Mouse (Mus musculus): Measurements from ENCODE around the gene Scarf1. TPM values are rescaled to one million over a fixed set of nuclear protein-coding genes. Genes with fewer than 3 reads are reported as not detected.

Gene Scarf1
- total and polyA plus RNA-seq, 2 experiments from 2014 or later: 3.0 to 3.6 TPM

DNA sequence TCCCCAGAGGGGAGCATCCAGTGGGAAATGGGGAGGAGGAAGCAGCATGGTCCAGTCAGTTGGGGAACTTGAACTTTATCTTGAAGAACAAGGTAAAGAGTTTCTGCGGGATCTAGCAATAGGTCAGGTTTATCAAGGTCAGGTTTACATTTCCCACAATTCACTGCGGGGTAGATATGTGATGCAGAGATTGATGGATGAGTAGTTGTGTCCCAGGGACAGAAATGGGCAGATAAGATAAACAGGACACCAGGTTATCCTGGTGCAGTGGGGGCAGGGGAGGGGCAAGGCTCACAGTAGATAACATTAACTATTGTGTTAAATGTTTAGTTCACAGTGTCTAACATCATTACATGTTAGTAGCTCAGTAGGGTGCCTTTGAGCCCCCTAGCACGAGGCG lies 16.4 kb downstream of the Scarf1 start:
- Histone ChIP-seq H3K9me3 (ENCODE audit: low read length) (no peaks in the 10 kb centered on the region), H3K27ac (ENCODE audit: low read depth, low read length) (peak overlapping the region; percentile 99), H3K9ac (replicated peaks; ENCODE audit: low read length, poor library complexity, severe bottlenecking) (no peak overlapping the region), H3K4me3 (ENCODE audit: low read depth, low read length) (no peak overlapping the region), H3K4me1 (ENCODE audit: insufficient read depth, low read length) (peaks cover 10% of the 10 kb centered on the region), H3K36me3 (ENCODE audit: insufficient read depth, low read length) (no peaks in the 10 kb centered on the region), H3K27me3 (ENCODE audit: insufficient read depth, low read length) (no peaks in the 10 kb centered on the region), H3K4me2 (ENCODE audit: low read depth, low read length, poor library complexity, severe bottlenecking) (peak overlapping the region; percentile 96; the same call in 1 of the 2 replicates)
- ATAC-seq (ENCODE audit: low FRiP score): no peak
- no peak for DNase-seq (ENCODE audit: low spot score)
- WGBS: 54% methylated on average over 4 of the region's 4 CpGs
- TF ChIP-seq CTCF (IDR thresholded peaks at IDR 0.05): no peak

DNA sequence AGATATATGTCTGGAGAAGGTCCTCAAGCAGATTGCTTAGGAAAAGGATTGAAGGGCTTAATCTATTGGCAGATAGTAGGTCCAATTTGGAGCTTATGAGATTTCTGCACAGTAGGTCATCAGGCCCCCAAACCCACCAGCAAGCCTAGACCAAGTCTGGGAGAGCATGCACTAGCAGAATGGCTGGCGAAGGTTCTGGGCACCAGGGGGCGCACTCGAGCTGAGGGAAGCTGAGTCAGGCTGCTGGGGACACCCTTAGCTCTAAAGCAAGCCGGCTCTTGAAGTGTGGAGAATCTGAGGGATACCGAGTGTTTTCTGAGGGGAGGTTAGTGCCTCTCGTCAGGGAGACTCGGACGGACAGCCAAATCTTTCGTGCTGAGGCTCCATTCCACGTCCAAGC lies 17.0 kb downstream of the Scarf1 start:
- WGBS: under 1% methylated on average over 10 of the region's 10 CpGs
- Histone ChIP-seq H3K36me3 (ENCODE audit: insufficient read depth, low read length) (no peaks in the 10 kb centered on the region), H3K9ac (replicated peaks; ENCODE audit: low read length, poor library complexity, severe bottlenecking) (peak overlapping the region; percentile 97), H3K4me3 (ENCODE audit: low read depth, low read length) (peak overlapping the region; percentile 59), H3K4me1 (ENCODE audit: insufficient read depth, low read length) (peaks cover 16% of the 10 kb centered on the region), H3K4me2 (ENCODE audit: low read depth, low read length, poor library complexity, severe bottlenecking) (peak overlapping the region; percentile 96), H3K9me3 (ENCODE audit: low read length) (no peaks in the 10 kb centered on the region), H3K27ac (ENCODE audit: low read depth, low read length) (peak overlapping the region; percentile 99), H3K27me3 (ENCODE audit: insufficient read depth, low read length) (no peaks in the 10 kb centered on the region)
- peak; percentile 99 for TF ChIP-seq CTCF (IDR thresholded peaks at IDR 0.05)
- DNase-seq (ENCODE audit: low spot score) (peak; percentile 93), ATAC-seq (ENCODE audit: low FRiP score) (peak; percentile 8; the same call in 1 of the 2 replicates)

DNA sequence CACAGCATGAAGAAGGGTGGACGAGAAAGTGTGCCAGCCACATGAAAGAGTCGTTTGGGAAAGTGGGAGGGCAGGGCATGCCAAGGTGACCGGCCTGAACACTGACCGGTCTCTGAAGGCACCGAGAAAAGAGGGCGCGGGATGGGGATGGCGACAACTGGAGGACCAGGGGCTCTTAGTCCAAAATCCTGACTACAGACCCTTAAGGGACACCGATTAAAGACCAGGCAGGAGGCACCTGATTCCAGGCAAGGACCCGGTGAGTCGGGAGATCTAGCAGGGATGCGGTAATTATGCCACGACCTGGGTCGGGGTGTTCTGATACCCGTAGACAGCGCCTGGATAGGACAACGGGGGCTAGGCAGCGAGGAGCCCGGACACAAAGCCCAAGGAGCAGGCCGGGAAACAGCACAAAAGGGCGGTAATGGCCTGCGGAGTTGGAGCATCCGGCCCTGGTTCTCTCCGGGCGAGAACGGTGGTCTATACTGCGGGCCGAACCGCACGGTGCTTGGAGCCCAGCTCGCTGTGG lies 17.6 kb downstream of the Scarf1 start:
- peak; percentile 45 for ATAC-seq (ENCODE audit: low FRiP score)

DNA sequence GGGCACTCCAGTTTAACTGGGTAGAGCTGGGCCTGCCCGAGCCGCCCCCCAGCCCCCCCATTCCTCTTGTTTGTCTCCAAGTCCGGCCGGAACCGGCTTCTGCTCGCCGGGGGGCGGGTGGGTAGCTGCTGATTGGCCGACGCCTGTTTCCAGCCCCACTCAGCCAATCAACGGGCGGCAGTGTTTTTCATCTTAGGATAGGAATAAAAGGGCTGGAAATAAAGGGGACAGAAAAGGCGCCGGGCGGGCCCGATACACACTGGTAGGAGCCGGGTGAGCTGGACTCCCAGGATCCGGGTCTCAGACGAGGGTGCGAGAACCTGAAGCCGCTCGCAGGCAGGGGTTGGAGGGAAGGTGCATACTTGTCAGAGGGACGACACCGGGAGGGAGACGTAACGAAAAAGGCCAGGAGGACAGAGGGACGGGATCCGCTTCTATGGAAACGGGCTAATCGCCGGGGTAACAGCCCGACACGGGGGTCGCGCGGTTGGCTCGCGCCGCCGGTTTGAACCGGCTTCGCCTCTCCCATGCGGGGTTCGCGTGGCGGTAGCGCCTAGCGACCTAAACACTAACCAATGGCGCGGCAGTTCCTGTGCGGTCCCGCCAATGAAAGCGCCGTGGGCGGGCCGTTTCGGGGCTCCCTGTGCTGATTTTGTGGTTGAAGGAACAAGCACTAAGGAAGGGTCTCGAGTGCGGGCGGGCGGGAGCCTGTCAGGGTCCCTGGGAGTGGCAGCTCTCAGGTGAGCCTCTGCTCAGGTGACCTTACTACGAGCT lies 18.3 kb downstream of the Scarf1 start, which contains the start of gene Slc43a2:
Gene Slc43a2 (plus strand): TSS at position 226 of the 774 bp plus-strand sequence.
- under 1% methylated on average over 61 of the region's 62 CpGs for WGBS
- H3K4me2 ChIP-seq (ENCODE audit: low read depth, low read length, poor library complexity, severe bottlenecking): peak within 1 kb of the TSS; percentile 96

More for the DNA sequence above, 17.6 kb downstream of the Scarf1 start:
- Histone ChIP-seq H3K4me2 (ENCODE audit: low read depth, low read length, poor library complexity, severe bottlenecking) (peak overlapping the region; percentile 96), H3K4me3 (ENCODE audit: low read depth, low read length) (peak overlapping the region; percentile 59), H3K4me1 (ENCODE audit: insufficient read depth, low read length) (peaks cover 16% of the 10 kb centered on the region), H3K27ac (ENCODE audit: low read depth, low read length) (peak overlapping the region; percentile 99), H3K9me3 (ENCODE audit: low read length) (no peaks in the 10 kb centered on the region), H3K27me3 (ENCODE audit: insufficient read depth, low read length) (no peaks in the 10 kb centered on the region), H3K36me3 (ENCODE audit: insufficient read depth, low read length) (no peaks in the 10 kb centered on the region), H3K9ac (replicated peaks; ENCODE audit: low read length, poor library complexity, severe bottlenecking) (peak overlapping the region; percentile 97)
- TF ChIP-seq CTCF (IDR thresholded peaks at IDR 0.05): no peak
- WGBS: under 1% methylated on average over 30 of the region's 31 CpGs
- DNase-seq (ENCODE audit: low spot score): no peak

DNA sequence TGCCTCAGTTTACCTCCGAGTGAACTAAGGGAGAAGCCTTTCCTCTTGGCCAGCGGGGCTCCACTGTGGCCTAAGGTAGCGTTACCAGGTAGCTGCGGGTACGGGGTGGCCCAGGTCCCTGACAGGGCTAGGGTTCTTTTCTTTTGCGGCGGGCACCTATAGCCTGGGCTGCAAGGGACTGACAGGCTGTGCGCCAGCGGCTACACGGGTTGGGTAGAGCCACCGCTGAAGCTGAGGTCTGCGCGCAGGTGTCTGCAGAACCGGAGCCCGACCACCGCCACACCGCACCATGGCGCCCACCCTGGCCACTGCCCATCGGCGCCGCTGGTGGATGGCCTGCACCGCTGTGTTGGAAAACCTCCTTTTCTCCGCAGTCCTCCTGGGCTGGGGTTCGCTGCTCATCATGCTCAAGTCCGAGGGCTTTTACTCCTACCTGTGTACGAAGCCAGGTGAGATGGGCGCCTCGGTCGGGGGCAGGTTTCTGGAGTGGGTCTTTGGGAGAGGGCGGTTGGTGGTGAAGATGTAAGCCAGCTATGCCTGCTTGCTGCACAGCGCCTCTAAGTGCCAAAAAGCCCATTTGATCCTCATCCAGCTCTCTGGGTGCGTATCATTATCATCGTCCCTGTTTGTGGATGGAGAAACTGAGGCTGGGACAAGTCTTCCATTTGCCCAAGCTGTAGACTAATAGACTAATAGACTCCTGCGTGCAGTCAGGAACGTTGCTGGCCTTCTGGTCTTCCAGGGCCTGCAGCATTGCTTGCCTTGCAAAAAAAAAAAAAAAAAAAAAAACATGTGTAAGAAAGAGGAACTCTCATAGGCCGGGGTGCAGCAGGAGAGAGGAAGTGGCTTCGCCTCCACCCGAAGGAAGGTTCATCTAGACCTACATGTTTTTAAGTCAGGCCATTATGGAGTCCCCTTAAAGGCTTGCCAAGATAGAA lies 19.3 kb downstream of the Scarf1 start:
- H3K4me3 ChIP-seq (ENCODE audit: low read depth, low read length): peak overlapping the region; percentile 59
- peaks cover 16% of the 10 kb centered on the region for H3K4me1 ChIP-seq (ENCODE audit: insufficient read depth, low read length)
- H3K27ac ChIP-seq (ENCODE audit: low read depth, low read length): peak overlapping the region; percentile 99
- H3K4me2 ChIP-seq (ENCODE audit: low read depth, low read length, poor library complexity, severe bottlenecking): peak overlapping the region; percentile 96
- H3K9ac ChIP-seq (replicated peaks; ENCODE audit: low read length, poor library complexity, severe bottlenecking): peak overlapping the region; percentile 97
- H3K9me3 ChIP-seq (ENCODE audit: low read length): no peaks in the 10 kb centered on the region
- H3K27me3 ChIP-seq (ENCODE audit: insufficient read depth, low read length): no peaks in the 10 kb centered on the region
- WGBS: 9% methylated on average over 38 of the region's 38 CpGs
- DNase-seq (ENCODE audit: low spot score) (no peak), ATAC-seq (ENCODE audit: low FRiP score) (0 out of 2 replicates have a peak, but pooled peaks have one; percentile 4)
- H3K36me3 ChIP-seq (ENCODE audit: insufficient read depth, low read length): no peaks in the 10 kb centered on the region
- TF ChIP-seq CTCF (IDR thresholded peaks at IDR 0.05): no peak

More for the DNA sequence above, 18.3 kb downstream of the Scarf1 start, which contains the start of gene Slc43a2:
- Histone ChIP-seq H3K27ac (ENCODE audit: low read depth, low read length) (peak within 1 kb of the TSS; percentile 99), H3K27me3 (ENCODE audit: insufficient read depth, low read length) (no peaks in the 10 kb centered on the region), H3K9me3 (ENCODE audit: low read length) (no peaks in the 10 kb centered on the region), H3K9ac (replicated peaks; ENCODE audit: low read length, poor library complexity, severe bottlenecking) (peak within 1 kb of the TSS; percentile 97), H3K4me1 (ENCODE audit: insufficient read depth, low read length) (peaks cover 16% of the 10 kb centered on the region), H3K36me3 (ENCODE audit: insufficient read depth, low read length) (no peaks in the 10 kb centered on the region), H3K4me3 (ENCODE audit: low read depth, low read length) (peak within 1 kb of the TSS; percentile 59)
- TF ChIP-seq CTCF (IDR thresholded peaks at IDR 0.05): no peak
- DNase-seq (ENCODE audit: low spot score): peak; percentile 99
- ATAC-seq (ENCODE audit: low FRiP score): peak; percentile 94

Measured in midbrain, postnatal 0 days (tissue).